Mouse (Mus musculus) monocyte, adult 2 months (primary cell): ENCODE measurements around the gene Cnot10.

ENCODE experiments used
- DNase-seq, 2 experiments: peaks; one replicate each; pipeline ENCODE4 v3.0.0; 2022; ENCODE audit warnings: low spot score in 2 of 2, low read depth in 1 of 2

Cnot10 gene

GRCm38 (mm10) chr9:114584183-114585016, 55.6 kb downstream of the Cnot10 start:
- no peak for DNase-seq

DNA sequence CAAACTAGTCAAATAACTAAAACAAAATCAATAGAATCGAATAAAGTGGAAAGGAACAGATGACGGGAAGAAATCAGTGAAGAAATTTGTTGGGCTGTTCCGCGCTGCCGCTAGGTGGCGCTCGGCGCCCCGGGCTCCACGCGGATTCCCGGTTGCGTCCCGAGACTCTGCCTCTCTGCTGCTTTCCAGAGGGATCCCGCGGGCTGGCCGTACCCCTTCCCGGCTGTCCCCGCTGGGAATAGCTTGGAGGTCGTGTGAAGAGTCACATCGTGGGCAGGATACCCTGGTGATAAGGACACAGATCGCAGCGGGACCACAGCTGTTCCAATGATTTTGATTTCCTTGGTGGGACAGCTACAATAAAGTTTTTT, 56.2 kb downstream of the Cnot10 start:
- DNase-seq, result no peak

DNA sequence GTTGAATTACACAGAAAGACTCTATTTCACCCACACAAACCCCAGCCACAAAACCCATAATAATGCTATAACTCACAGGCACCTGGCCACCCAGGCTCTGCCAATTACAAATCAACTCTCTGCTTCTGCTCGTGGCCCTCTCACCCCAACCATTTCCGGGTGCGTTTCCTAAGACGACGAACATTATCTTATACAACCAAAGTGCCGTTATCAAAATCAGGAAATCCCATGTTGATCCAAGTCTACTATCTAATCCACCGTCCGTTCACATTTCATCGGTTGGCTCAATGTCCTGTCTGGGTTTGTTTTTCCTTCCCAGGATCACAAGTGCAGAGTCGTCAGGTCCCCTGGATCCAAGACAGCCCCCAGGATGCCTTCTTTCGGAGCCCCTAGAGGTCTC, 61.3 kb downstream of the Cnot10 start:
- no peak for DNase-seq

- DNase-seq, result no peak
Measured at GRCm38 (mm10) chr9:114576001-114576400, 64.0 kb downstream of the Cnot10 start.

DNA sequence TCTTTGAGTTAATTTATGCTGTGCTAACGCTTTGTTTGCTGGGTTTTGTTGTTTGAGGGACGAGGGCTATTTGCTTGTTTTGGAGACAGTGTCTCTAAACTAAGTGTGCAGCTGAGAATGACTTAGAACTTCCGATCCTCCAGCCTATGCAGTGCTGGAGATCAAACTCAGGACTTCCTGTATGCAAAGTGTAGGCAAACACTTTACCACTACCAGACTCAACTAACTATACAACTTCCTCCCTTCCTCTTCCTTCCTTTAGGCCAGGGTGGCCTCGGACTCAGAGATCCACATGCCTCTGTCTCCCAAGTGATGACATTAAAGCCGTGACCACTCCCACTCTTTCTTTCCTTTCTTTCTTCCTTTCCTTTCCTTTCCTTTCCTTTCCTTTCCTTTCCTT, 66.5 kb downstream of the Cnot10 start:
- DNase-seq, result no peak

- DNase-seq, result no peak
Measured at GRCm38 (mm10) chr9:114568682-114569474, 71.1 kb downstream of the Cnot10 start.

GRCm38 (mm10) chr9:114564667-114565066, 75.3 kb downstream of the Cnot10 start:
- DNase-seq, result no peak

DNA sequence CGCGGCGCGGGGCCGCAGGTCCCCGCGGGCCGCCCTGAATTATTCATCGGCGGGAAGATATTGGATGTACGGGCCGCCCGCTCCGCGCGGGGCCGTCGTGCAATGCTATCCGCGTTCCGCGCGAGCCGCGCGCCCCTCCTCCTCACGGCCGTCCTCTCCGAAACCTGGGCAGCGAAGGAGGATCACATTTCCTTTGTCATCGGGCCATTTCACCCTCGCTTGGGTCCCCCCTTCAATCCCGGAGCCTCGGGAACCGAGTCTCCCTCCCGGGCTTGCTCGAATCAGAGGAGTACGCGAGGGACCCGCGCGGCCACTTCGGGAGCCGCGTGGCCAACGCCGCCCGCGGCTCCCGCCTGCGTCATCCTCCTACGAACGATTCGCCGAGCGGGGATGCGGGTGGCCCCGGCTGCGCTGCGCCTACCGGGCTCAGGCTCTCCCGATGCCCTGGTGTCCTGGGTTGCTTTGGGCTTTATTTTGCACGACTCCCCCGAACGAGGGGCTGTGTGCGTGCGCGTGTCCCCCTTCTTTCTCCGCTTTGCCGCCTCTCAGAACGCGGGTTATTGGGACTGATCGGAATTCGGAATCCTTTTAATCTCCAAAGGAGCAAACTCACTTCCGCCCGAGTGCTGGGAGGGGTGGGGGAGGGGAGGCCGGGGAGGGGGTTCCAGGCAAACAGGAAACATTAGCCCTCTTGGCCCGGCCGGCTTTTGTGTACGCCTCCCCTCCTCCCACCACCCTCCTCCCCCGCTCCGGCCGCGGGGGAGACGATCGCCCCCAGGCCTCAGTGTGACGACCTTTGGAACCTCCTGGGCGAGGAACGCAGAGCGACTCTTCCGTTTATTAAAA, 76.0 kb downstream of the Cnot10 start, which contains the start of gene Trim71:
Trim71 (minus strand) TSS at position 609 of the 846 bp plus-strand sequence.
- DNase-seq, result no peak

- DNase-seq, result no peak
Measured at GRCm38 (mm10) chr9:114562919-114563751, 76.8 kb downstream of the Cnot10 start.

- DNase-seq, result no peak
Measured at GRCm38 (mm10) chr9:114562031-114562918, 77.7 kb downstream of the Cnot10 start.

DNA sequence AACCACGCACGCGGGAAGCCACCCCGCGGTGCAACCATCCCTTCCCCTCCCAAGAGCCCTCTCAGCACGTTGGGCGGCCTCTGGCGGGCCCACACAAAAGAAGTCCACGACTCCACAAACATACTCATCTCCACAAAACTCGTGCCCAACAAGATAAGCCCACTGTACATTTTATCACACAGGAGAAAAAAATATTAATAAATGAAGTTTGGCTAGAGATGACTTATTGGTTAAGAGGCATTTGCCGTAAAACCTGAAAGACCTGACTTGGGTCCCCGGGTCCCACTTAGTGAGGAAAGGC, 78.4 kb downstream of the Cnot10 start:
- no peak for DNase-seq

- no peak for DNase-seq
Measured at GRCm38 (mm10) chr9:114560771-114561670, 79.0 kb downstream of the Cnot10 start.

DNA sequence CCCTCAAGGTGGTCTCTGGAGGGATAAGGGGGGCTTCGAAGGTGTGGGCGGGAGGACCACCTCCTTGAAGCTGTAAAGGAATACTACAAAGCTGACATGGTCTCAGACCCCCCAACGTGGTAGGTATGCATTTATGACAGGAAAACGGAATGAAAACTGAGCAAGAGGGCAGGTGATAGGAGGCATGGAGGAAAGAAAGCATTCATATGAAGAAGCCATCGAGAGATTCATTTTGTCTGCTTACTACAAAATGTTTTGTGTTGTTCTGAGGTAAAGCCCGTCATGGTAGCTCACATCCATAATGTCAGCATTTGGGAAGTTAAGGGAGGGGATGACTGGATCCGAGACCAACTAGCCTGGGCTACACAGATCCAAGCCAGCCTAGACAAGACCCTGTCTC, 79.8 kb downstream of the Cnot10 start:
- DNase-seq, result no peak

GRCm38 (mm10) chr9:114557086-114557485, 82.9 kb downstream of the Cnot10 start:
- no peak for DNase-seq

DNA sequence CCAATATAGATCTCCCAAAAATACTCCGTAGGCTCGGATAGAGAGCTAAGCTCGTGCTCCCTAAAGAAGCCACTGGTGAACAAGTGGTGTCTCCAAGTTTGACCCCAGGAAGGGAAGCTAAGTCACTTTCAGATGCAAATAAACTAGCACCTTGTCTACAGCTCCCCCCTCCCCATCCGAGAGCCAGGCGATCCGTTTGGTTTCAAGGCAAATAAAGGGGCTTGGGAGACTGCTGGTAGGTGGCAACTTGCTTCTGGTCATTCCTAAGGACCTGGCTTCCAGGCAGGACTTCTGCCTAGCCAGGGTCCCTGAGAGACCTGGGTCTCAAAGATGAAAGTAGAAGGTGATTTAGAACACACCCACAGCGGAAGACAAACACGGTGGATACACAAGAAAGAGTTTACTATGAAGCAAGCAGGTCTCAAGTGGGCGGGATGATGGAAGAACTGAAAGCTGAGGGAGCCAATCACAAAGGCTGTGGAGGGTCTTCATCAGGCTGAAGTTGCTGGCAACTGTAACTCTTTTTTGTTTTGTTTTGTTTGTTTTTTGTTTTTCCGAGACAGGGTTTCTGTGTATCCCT, 83.6 kb downstream of the Cnot10 start:
- DNase-seq, result no peak

DNA sequence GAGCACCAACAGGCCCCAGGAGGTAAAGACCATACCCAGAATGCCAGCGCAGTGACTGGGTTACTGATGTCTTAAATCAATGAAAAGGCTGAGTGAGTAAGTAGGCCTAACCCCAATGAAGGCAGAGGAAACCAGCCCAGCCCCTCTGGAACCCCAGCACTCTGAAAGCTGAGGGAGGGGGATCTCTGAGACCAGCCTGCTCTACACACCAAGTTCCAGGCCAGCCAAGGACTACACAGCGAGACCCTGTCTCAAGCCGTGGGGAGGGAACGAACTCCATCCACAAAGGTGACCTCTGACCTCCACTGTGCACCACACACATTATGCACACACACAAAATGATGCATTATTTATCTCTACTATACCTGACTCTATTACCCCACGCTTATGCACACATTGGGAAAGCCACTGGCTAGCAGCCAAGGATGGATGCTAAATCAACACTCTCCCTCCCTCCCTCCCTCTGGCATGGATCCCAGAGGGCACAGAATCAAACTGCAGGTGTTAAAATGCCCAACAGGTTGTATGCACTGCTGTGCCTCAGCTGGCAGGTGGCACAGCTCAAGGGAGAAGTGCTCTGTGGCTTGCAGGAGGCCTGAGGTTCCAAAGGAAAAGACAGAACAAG, 85.5 kb downstream of the Cnot10 start:
- no peak for DNase-seq

DNA sequence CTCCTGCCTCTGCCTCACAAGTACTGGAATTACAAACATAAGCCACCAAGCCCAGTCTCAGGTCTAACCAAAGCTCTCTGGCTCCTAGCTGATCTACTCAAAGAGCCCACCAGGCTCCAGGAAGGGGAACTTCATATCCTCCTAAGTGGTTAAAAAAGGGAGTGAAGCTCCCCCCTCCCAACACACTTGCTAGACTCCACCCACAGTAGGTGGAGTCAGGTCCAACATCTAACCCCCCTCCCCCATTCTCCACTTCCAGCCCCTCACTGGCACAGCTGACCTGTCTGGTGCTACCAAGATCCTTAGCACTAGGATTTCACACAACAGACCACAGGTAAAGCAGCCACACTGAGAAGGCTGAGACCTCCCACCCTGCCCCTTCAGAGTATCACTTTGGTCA, 86.2 kb downstream of the Cnot10 start:
- no peak for DNase-seq

DNA sequence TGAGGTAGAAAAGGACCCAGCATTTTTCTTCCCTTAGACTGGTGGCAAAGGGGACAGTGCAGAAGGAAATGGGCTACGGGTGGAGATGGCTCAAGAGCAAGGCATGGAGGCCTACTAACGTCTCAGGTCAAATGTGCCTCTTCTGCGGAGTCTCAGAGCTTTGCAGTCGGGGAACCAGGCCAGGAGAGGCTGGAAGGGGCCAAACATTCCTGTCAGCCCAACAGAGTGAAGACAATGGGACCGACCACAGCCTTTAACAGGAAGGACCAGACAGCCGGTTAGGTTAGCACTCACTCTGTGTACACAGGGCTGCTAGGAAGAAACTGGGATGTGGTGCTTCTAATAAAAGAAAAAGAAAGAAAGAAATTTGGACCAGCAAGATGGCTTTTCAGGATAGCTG, 90.0 kb downstream of the Cnot10 start:
- DNase-seq, result no peak
